Mouse (Mus musculus) CH12.LX (cell line): ENCODE results near the gene Klhl26. TPM values are rescaled to one million over a fixed set of nuclear protein-coding genes. Genes with fewer than 3 reads are reported as not detected.

ENCODE experiments used
- DNase-seq: peaks from one replicate; pipeline ENCODE4 v3.0.0-alpha.2; 2013; ENCODE audit errors: extremely low read depth
- H3K27ac ChIP-seq: 2 replicates; pipeline ENCODE4 v1.5.1; 2012; ENCODE audit warnings: low read depth, mild to moderate bottlenecking, control low read depth, moderate library complexity; ENCODE audit not compliant: insufficient read depth
- H3K27me3 ChIP-seq: replicated peaks from 2 replicates; pipeline ENCODE3; 2012; ENCODE audit warnings: inconsistent platforms
- H3K36me3 ChIP-seq, 2 experiments: replicated peaks in 1 of 2; 2 replicates each; pipeline versions ENCODE3 to v1.6.1; 2012; ENCODE audit warnings: inconsistent platforms in 1 of 2, low read length in 1 of 2, mild to moderate bottlenecking in 1 of 2, mixed read lengths in 1 of 2, moderate library complexity in 1 of 2; ENCODE audit not compliant: control insufficient read depth in 1 of 2, insufficient read depth in 1 of 2
- H3K4me1 ChIP-seq, 2 experiments: 2 replicates each; pipeline ENCODE4 v1.6.1; 2012; ENCODE audit warnings: inconsistent platforms in 1 of 2, moderate library complexity in 1 of 2; ENCODE audit not compliant: insufficient read depth in 2 of 2, control insufficient read depth in 1 of 2
- H3K4me2 ChIP-seq: 2 replicates; pipeline ENCODE4 v1.6.1; 2012; ENCODE audit warnings: low read depth, mild to moderate bottlenecking, control low read depth; ENCODE audit not compliant: poor library complexity, insufficient read depth, severe bottlenecking
- H3K4me3 ChIP-seq, 3 experiments: fragments of 150-350 bp in 1 of 3; sonication (generic) in 1 of 3; replicated peaks in 1 of 3; 2 replicates each; pipeline versions ENCODE3 to v1.5.1; 2011 to 2012; ENCODE audit warnings: low read depth in 2 of 3, low read length in 2 of 3, mild to moderate bottlenecking in 2 of 3, moderate library complexity in 2 of 3, control low read depth in 1 of 3, improper control_type of control experiment in 1 of 3, inconsistent platforms in 1 of 3, mixed read lengths in 1 of 3; ENCODE audit not compliant: poor library complexity in 1 of 3
- H3K79me2 ChIP-seq: replicated peaks from 2 replicates; pipeline ENCODE4 v1.6.1; 2012; ENCODE audit warnings: mild to moderate bottlenecking, moderate library complexity; ENCODE audit not compliant: control insufficient read depth, poor library complexity, insufficient read depth, severe bottlenecking; ENCODE audit errors: extremely low read depth
- H3K9ac ChIP-seq: 2 replicates; pipeline ENCODE4 v1.6.1; 2012; ENCODE audit warnings: low read depth, mild to moderate bottlenecking, control low read depth, moderate library complexity; ENCODE audit not compliant: insufficient read depth
- H3K9me3 ChIP-seq: replicated peaks from 2 replicates; pipeline ENCODE3; 2012; ENCODE audit warnings: low read length, inconsistent platforms, mixed read lengths
- CTCF ChIP-seq, 2 experiments: IDR thresholded peaks in 1 of 2; conservative IDR thresholded peaks in 1 of 2; 2 replicates each; pipeline ENCODE4 v1.5.1; 2011 to 2012; ENCODE audit warnings: low read depth in 2 of 2, low read length in 2 of 2, improper control_type of control experiment in 1 of 2, inconsistent platforms in 1 of 2, mild to moderate bottlenecking in 1 of 2, moderate library complexity in 1 of 2
- ELF1 ChIP-seq: IDR thresholded peaks from 2 replicates; pipeline ENCODE4 v1.6.1; 2014; ENCODE audit warnings: low read depth, mild to moderate bottlenecking, inconsistent platforms, low read length, improper control_type of control experiment
- EP300 ChIP-seq: IDR thresholded peaks from 2 replicates; pipeline ENCODE4 v1.6.1; 2011; ENCODE audit warnings: low read length, improper control_type of control experiment
- GABPA ChIP-seq: IDR thresholded peaks from 2 replicates; pipeline ENCODE4 v1.6.1; 2012; ENCODE audit warnings: low read depth, low read length, improper control_type of control experiment, inconsistent platforms; ENCODE audit not compliant: insufficient replicate concordance
- IRF4 ChIP-seq: IDR thresholded peaks from 2 replicates; pipeline ENCODE4 v1.6.1; 2014; ENCODE audit warnings: low read depth, mild to moderate bottlenecking, inconsistent platforms, low read length, improper control_type of control experiment
- JUND ChIP-seq: conservative IDR thresholded peaks from 2 replicates; pipeline ENCODE4 v1.6.1; 2011; ENCODE audit warnings: low read depth, low read length, improper control_type of control experiment
- MAZ ChIP-seq: IDR thresholded peaks from 2 replicates; pipeline ENCODE4 v1.6.1; 2012; ENCODE audit warnings: low read depth, mild to moderate bottlenecking, inconsistent platforms, low read length, improper control_type of control experiment, moderate library complexity
- MXI1 ChIP-seq: IDR thresholded peaks from 2 replicates; pipeline ENCODE4 v1.6.1; 2011; ENCODE audit warnings: mild to moderate bottlenecking, low read depth, low read length, improper control_type of control experiment
- NRF1 ChIP-seq: IDR thresholded peaks from 2 replicates; pipeline ENCODE4 v1.6.1; 2014; ENCODE audit warnings: low read depth, mild to moderate bottlenecking, inconsistent platforms, low read length, improper control_type of control experiment, moderate library complexity
- POLR2AphosphoS2 ChIP-seq: IDR thresholded peaks from 2 replicates; pipeline ENCODE4 v1.6.1; 2011; ENCODE audit warnings: low read depth, low read length, improper control_type of control experiment
- RAD21 ChIP-seq: IDR thresholded peaks from 2 replicates; pipeline ENCODE4 v1.6.1; 2011; ENCODE audit warnings: low read depth, mild to moderate bottlenecking, low read length, improper control_type of control experiment, moderate library complexity
- SIN3A ChIP-seq: IDR thresholded peaks from 2 replicates; pipeline ENCODE4 v1.6.1; 2012; ENCODE audit warnings: low read length, improper control_type of control experiment, inconsistent platforms
- TBP ChIP-seq: conservative IDR thresholded peaks from 2 replicates; pipeline ENCODE4 v1.6.1; 2011; ENCODE audit warnings: low read depth, low read length, improper control_type of control experiment
- TCF12 ChIP-seq: IDR thresholded peaks from 2 replicates; pipeline ENCODE4 v1.6.1; 2014; ENCODE audit warnings: low read depth, mild to moderate bottlenecking, inconsistent platforms, low read length, improper control_type of control experiment
- UBTF ChIP-seq: IDR thresholded peaks from 2 replicates; pipeline ENCODE4 v1.6.1; 2012; ENCODE audit warnings: low read depth, mild to moderate bottlenecking, inconsistent platforms, low read length, improper control_type of control experiment, moderate library complexity
- USF1 ChIP-seq: IDR thresholded peaks from 2 replicates; pipeline ENCODE4 v1.6.1; 2014; ENCODE audit warnings: low read depth, mild to moderate bottlenecking, inconsistent platforms, low read length, improper control_type of control experiment
- USF2 ChIP-seq: conservative IDR thresholded peaks from 2 replicates; pipeline ENCODE4 v1.6.1; 2011; ENCODE audit warnings: low read depth, low read length, improper control_type of control experiment
- ZKSCAN1 ChIP-seq: IDR thresholded peaks from 2 replicates; pipeline ENCODE4 v1.6.1; 2012; ENCODE audit warnings: low read depth, inconsistent platforms, low read length, improper control_type of control experiment, borderline replicate concordance
- dilution Hi-C: fragments of 300-500 bp; cut with MboI; formaldehyde crosslinking; loops from 2 replicates; pipeline ENCODE4 v1.14.3; 2020; ENCODE audit warnings: low sequenced_read_pairs; ENCODE audit not compliant: extremely low pct_unique_long_range_greater_than_20kb, extremely low pct_ligation_motif_present
- in situ Hi-C: fragments of 300-500 bp; cut with MboI; formaldehyde crosslinking; loops from 3 replicates; pipeline ENCODE4 v1.14.3; 2019; ENCODE audit warnings: low sequenced_read_pairs, low pct_ligation_motif_present, low pct_unique_long_range_greater_than_20kb, mixed read lengths
- polyA plus RNA-seq: library from polyadenylated mRNA; unstranded; fragments of >175 nt; gene quantifications from 2 replicates; pipeline ENCODE4 v1.2.1, GENCODE M21; 2012; ENCODE audit warnings: low read depth; ENCODE audit not compliant: insufficient read length
- total RNA-seq, 2 experiments: library from RNA; depleted of rRNA; stranded (reverse); fragments of 300-350 nt in 1 of 2; fragments of >200 nt in 1 of 2; gene quantifications; 2 replicates each; pipeline ENCODE4 v1.2.3; 2012 to 2014

The Klhl26 gene
- total and polyA plus RNA-seq, 3 experiments = 4.7 to 15.6 (median 6.0) TPM

GRCm38 (mm10) chr8:70519606-70520005 lies 42.8 kb upstream of the Klhl26 start:
- H3K4me2 ChIP-seq = no peak overlapping the region
- no peaks in the 10 kb centered on the region for H3K27me3 ChIP-seq
- H3K4me1 ChIP-seq = peaks cover 2 to 21% of the 10 kb centered on the region in 2 experiments; a peak in 2 of 4 replicates
- TF ChIP-seq ZKSCAN1 = no peak
- no peak for TF ChIP-seq NRF1
- TF ChIP-seq MXI1 = no peak
- TF ChIP-seq GABPA = no peak
- no peak for TF ChIP-seq IRF4
- no peak for TF ChIP-seq TBP
- no peak for TF ChIP-seq ELF1
- TF ChIP-seq, all 38 proteins: peak for 0
- in situ Hi-C loops = no loop called here
- no peak overlapping the region for H3K9ac ChIP-seq
- dilution Hi-C loops = no loop called here
- no peaks in the 10 kb centered on the region; the same call in 1 of the 2 replicates for H3K79me2 ChIP-seq
- no peaks in the 10 kb centered on the region for H3K9me3 ChIP-seq
- no peak overlapping the region for H3K4me3 ChIP-seq
- H3K27ac ChIP-seq = no peak overlapping the region
- no peak for DNase-seq
- H3K36me3 ChIP-seq = peaks cover 27 to 55% of the 10 kb centered on the region in 2 experiments

GRCm38 (mm10) chr8:70519043-70519442 lies 42.3 kb upstream of the Klhl26 start:
- Histone ChIP-seq H3K9ac (no peak overlapping the region), H3K4me1 (peaks cover 2 to 23% of the 10 kb centered on the region in 2 experiments; a peak in 2 of 4 replicates)
- TF ChIP-seq SIN3A (no peak), UBTF (no peak), CTCF (conservative IDR thresholded peaks at IDR 0.05 in 1 of 2, IDR thresholded peaks at IDR 0.05 in 1 of 2; ENCODE audit: low read depth in 2 of 2, low read length in 2 of 2) (no peak), USF2 (no peak), ZKSCAN1 (no peak), TCF12 (no peak), JUND (no peak), POLR2AphosphoS2 (no peak), RAD21 (no peak), EP300 (no peak), USF1 (no peak), MAZ (no peak)

More at GRCm38 (mm10) chr8:70519043-70519442, 42.3 kb upstream of the Klhl26 start:
- no peaks in the 10 kb centered on the region; the same call in none of the 2 replicates for H3K79me2 ChIP-seq
- peaks cover 31 to 61% of the 10 kb centered on the region in 2 experiments for H3K36me3 ChIP-seq
- no peak overlapping the region for H3K4me3 ChIP-seq
- H3K27me3 ChIP-seq = no peaks in the 10 kb centered on the region
- H3K4me2 ChIP-seq = no peak overlapping the region
- no peaks in the 10 kb centered on the region for H3K9me3 ChIP-seq
- dilution Hi-C loops = no loop called here
- no peak for DNase-seq
- in situ Hi-C loops = no loop called here
- no peak overlapping the region for H3K27ac ChIP-seq
